Mouse (Mus musculus) bone marrow, adult 2 months (tissue): ENCODE data around the gene Flt1.

Source experiments
- CTCF ChIP-seq: fragments of 200-500 bp; IDR thresholded peaks from 2 replicates; pipeline ENCODE4 v1.5.1; 2011; ENCODE audit warnings: low read length, control low read depth; ENCODE audit not compliant: control insufficient read depth, insufficient read depth
- POLR2A ChIP-seq: fragments of 200-500 bp; IDR thresholded peaks from 2 replicates; pipeline ENCODE4 v1.6.1; 2011; ENCODE audit warnings: low read depth, mild to moderate bottlenecking, control low read depth, low read length, borderline replicate concordance; ENCODE audit not compliant: control insufficient read depth

- TF ChIP-seq CTCF, result no peak
- no peak for TF ChIP-seq POLR2A
Observed at GRCm38 (mm10) chr5:147716276-147716675, 9.5 kb downstream of the Flt1 start.
